Mouse (Mus musculus) C2C12 (cell line): Measurements from ENCODE around the gene Wdr92.

ENCODE experiments used
- CEBPB ChIP-seq: IDR thresholded peaks from one replicate; pipeline ENCODE4 v1.6.1; 2011; ENCODE audit warnings: low read depth, mild to moderate bottlenecking, control low read depth, moderate library complexity
- CTCF ChIP-seq: IDR thresholded peaks from one replicate; pipeline ENCODE4 v1.5.1; 2011; ENCODE audit not compliant: control insufficient read depth, insufficient read depth, insufficient read length
- FOSL1 ChIP-seq: IDR thresholded peaks from one replicate; pipeline ENCODE4 v1.8.0; 2011; ENCODE audit warnings: mild to moderate bottlenecking, low read length; ENCODE audit not compliant: poor library complexity, insufficient read depth, severe bottlenecking
- MAX ChIP-seq: IDR thresholded peaks from one replicate; pipeline ENCODE4 v1.6.1; 2011; ENCODE audit warnings: mild to moderate bottlenecking, control low read depth
- MYOD1 ChIP-seq: IDR thresholded peaks from one replicate; pipeline ENCODE4 v1.6.1; 2011; ENCODE audit warnings: low read depth; ENCODE audit not compliant: control insufficient read depth, insufficient read length
- MYOG ChIP-seq: IDR thresholded peaks from one replicate; pipeline ENCODE4 v1.6.1; 2011; ENCODE audit not compliant: control insufficient read depth, insufficient read length; ENCODE audit errors: extremely low read depth
- USF1 ChIP-seq: IDR thresholded peaks from one replicate; pipeline ENCODE4 v1.6.1; 2011; ENCODE audit warnings: low read depth, mild to moderate bottlenecking, control low read depth, moderate library complexity

DNA sequence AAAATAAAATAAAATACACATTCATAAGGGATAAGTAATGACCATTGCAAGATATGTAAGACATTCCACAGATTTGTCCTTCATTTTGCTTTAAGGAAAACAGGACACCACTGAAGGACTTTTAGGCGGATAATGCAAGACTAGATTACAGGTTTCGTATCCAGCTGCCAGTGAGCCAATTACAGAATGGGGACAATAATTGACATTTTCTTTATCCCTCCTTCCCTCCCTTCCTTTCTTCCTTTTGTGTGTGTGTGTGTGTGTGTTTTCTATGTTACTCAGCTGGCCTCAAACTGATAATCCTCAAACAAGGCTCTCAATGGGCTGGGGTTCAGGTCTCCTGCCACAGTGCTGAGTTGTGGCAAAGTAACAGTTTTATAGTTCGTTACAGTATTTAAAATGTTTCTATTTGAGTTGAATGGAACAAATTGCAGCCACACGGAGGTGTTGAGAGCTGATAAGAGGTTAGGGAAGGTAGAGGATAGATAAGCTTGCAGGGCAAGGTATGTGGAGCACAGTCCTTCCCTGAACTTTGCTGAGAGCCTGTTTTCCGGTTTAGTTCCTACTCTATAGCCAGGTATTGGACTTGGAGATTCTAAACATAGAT is 31.1 kb downstream of the Wdr92 start:
- TF ChIP-seq CTCF: no peak
- no peak for TF ChIP-seq MAX
- no peak for TF ChIP-seq MYOD1
- no peak for TF ChIP-seq USF1
- no peak for TF ChIP-seq CEBPB
- TF ChIP-seq FOSL1: no peak
- no peak for TF ChIP-seq MYOG
